ENCODE assay signal across 20 mouse cellular contexts in genomic region chr11:95945838-95946472, GRCm38 (mm10). TPM values are rescaled to one million over a fixed set of nuclear protein-coding genes. Genes with fewer than 3 reads are reported as not detected.
DNase-seq lines count a peak whose midpoint lies in the region; ATAC-seq lines count a peak whose summit lies in the region.
"Had no signal": no experiment of that assay in that cellular context is flagged by ENCODE, and none has a peak within 500 bp of the region (broad histone marks: within the 10 kb centered on the region; RNA-seq: fewer than 3 reads in every experiment).

No protein-coding gene starts in this region.

- WGBS in forebrain, embryonic 14.5 days, result 66% methylated on average over 13 of the region's 13 CpGs
- 62% methylated on average over 13 of the region's 13 CpGs for WGBS in forebrain, embryonic 13.5 days
- 59% methylated on average over 13 of the region's 13 CpGs for WGBS in midbrain, embryonic 11.5 days
- WGBS in midbrain, embryonic 16.5 days, result 52% methylated on average over 13 of the region's 13 CpGs

- H3K4me2 ChIP-seq in forebrain, embryonic 14.5 days (ENCODE audit: low read length), result no peak overlapping the region
- no peak overlapping the region for H3K4me2 ChIP-seq in forebrain, embryonic 13.5 days
- H3K4me2 ChIP-seq in midbrain, embryonic 11.5 days, result no peak overlapping the region
- H3K4me2 ChIP-seq in midbrain, embryonic 16.5 days (ENCODE audit: low read length), result no peak overlapping the region
- H3K4me2 ChIP-seq: embryonic facial prominence, embryonic 13.5 days; forebrain, embryonic 15.5 days had no signal

- peak; percentile 22 for DNase-seq in forebrain, embryonic 14.5 days (ENCODE audit: low spot score)
- DNase-seq in midbrain, embryonic 11.5 days (ENCODE audit: low spot score, missing footprints), result peak; percentile 69
- no peak for DNase-seq in kidney, postnatal 25 days
- DNase-seq: adrenal gland, adult 2 months; adrenal gland, postnatal 10 days; adrenal gland, postnatal 25 days; cerebellum, adult 11-12 months; cerebellum, adult 2 months; cerebellum, adult 9-10 months; cerebellum, postnatal 10 days; cerebellum, postnatal 25 days; forebrain, postnatal 0 days had no signal

- no peaks in the 10 kb centered on the region for H3K4me1 ChIP-seq in forebrain, embryonic 14.5 days (ENCODE audit: control insufficient read depth, insufficient read depth, low read length)
- no peaks in the 10 kb centered on the region for H3K4me1 ChIP-seq in forebrain, embryonic 13.5 days
- H3K4me1 ChIP-seq in midbrain, embryonic 11.5 days (ENCODE audit: control insufficient read depth, insufficient read depth, low read length), result no peaks in the 10 kb centered on the region
- no peaks in the 10 kb centered on the region for H3K4me1 ChIP-seq in midbrain, embryonic 16.5 days (ENCODE audit: control insufficient read depth, insufficient read depth, low read length)
- H3K4me1 ChIP-seq: embryonic facial prominence, embryonic 13.5 days; forebrain, embryonic 15.5 days had no signal

- H3K9ac ChIP-seq in forebrain, embryonic 14.5 days (ENCODE audit: low read length), result no peak overlapping the region
- H3K9ac ChIP-seq in forebrain, embryonic 13.5 days, result no peak overlapping the region
- H3K9ac ChIP-seq in midbrain, embryonic 11.5 days (ENCODE audit: low read length), result no peak overlapping the region
- H3K9ac ChIP-seq in midbrain, embryonic 16.5 days (ENCODE audit: low read depth, low read length), result no peak overlapping the region
- H3K9ac ChIP-seq: embryonic facial prominence, embryonic 13.5 days; forebrain, embryonic 15.5 days; forebrain, postnatal 0 days had no signal

- H3K27me3 ChIP-seq in forebrain, embryonic 14.5 days (replicated peaks; ENCODE audit: control insufficient read depth, insufficient read depth, low read length), result no peaks in the 10 kb centered on the region
- no peaks in the 10 kb centered on the region for H3K27me3 ChIP-seq in forebrain, embryonic 13.5 days
- no peaks in the 10 kb centered on the region for H3K27me3 ChIP-seq in midbrain, embryonic 11.5 days (ENCODE audit: control insufficient read depth, insufficient read depth, low read length)
- no peaks in the 10 kb centered on the region for H3K27me3 ChIP-seq in midbrain, embryonic 16.5 days (ENCODE audit: control insufficient read depth, insufficient read depth, low read depth, low read length)
- H3K27me3 ChIP-seq: embryonic facial prominence, embryonic 13.5 days; forebrain, embryonic 15.5 days had no signal

- H3K9me3 ChIP-seq in forebrain, embryonic 14.5 days (replicated peaks; ENCODE audit: control insufficient read depth, low read length), result no peaks in the 10 kb centered on the region
- H3K9me3 ChIP-seq in forebrain, embryonic 13.5 days (replicated peaks), result no peaks in the 10 kb centered on the region
- no peaks in the 10 kb centered on the region for H3K9me3 ChIP-seq in midbrain, embryonic 11.5 days (ENCODE audit: control insufficient read depth, low read length)
- H3K9me3 ChIP-seq in midbrain, embryonic 16.5 days (replicated peaks; ENCODE audit: control insufficient read depth, low read length, poor library complexity, severe bottlenecking), result no peaks in the 10 kb centered on the region
- H3K9me3 ChIP-seq: embryonic facial prominence, embryonic 13.5 days; forebrain, embryonic 15.5 days had no signal

- H3K27ac ChIP-seq in forebrain, embryonic 14.5 days (ENCODE audit: low read depth, low read length), result no peak overlapping the region
- no peak overlapping the region for H3K27ac ChIP-seq in forebrain, embryonic 13.5 days
- H3K27ac ChIP-seq in midbrain, embryonic 11.5 days (ENCODE audit: low read depth, low read length), result no peak overlapping the region
- H3K27ac ChIP-seq in midbrain, embryonic 16.5 days (ENCODE audit: low read length), result no peak overlapping the region
- H3K27ac ChIP-seq: embryonic facial prominence, embryonic 13.5 days; forebrain, embryonic 15.5 days had no signal

- H3K36me3 ChIP-seq in forebrain, embryonic 14.5 days (ENCODE audit: control insufficient read depth, insufficient read depth, low read length), result no peaks in the 10 kb centered on the region
- H3K36me3 ChIP-seq in forebrain, embryonic 13.5 days (ENCODE audit: poor library complexity, severe bottlenecking), result no peaks in the 10 kb centered on the region
- no peaks in the 10 kb centered on the region for H3K36me3 ChIP-seq in midbrain, embryonic 11.5 days (ENCODE audit: control insufficient read depth, insufficient read depth, low read length)
- no peaks in the 10 kb centered on the region for H3K36me3 ChIP-seq in midbrain, embryonic 16.5 days (ENCODE audit: control insufficient read depth, insufficient read depth, low read length)
- H3K36me3 ChIP-seq: embryonic facial prominence, embryonic 13.5 days; forebrain, embryonic 15.5 days had no signal

- no peak for ATAC-seq in forebrain, embryonic 14.5 days
- ATAC-seq in forebrain, embryonic 13.5 days, result no peak
- no peak for ATAC-seq in midbrain, embryonic 11.5 days (ENCODE audit: low FRiP score)
- ATAC-seq in midbrain, embryonic 16.5 days, result no peak
- ATAC-seq: forebrain, embryonic 15.5 days; forebrain, postnatal 0 days had no signal

- H3K4me3 ChIP-seq in forebrain, embryonic 14.5 days (ENCODE audit: low read depth, low read length), result no peak overlapping the region
- H3K4me3 ChIP-seq in forebrain, embryonic 13.5 days, result no peak overlapping the region
- no peak overlapping the region for H3K4me3 ChIP-seq in midbrain, embryonic 11.5 days (ENCODE audit: low read depth, low read length)
- no peak overlapping the region for H3K4me3 ChIP-seq in midbrain, embryonic 16.5 days (ENCODE audit: low read depth, low read length)
- H3K4me3 ChIP-seq: embryonic facial prominence, embryonic 13.5 days; forebrain, embryonic 15.5 days had no signal

RNA-seq across cellular contexts. Expression of gene B4galnt2, which starts 31.3 kb away (rescaled TPM):
- polyA plus RNA-seq in forebrain, embryonic 14.5 days (2014; fragmentation: Nextera tagmentation; extraction: Ambion mirVana), result not detected in 2 replicates
- polyA plus RNA-seq in forebrain, embryonic 13.5 days (2015; fragmentation: Nextera tagmentation; extraction: Ambion mirVana), result not detected in 2 replicates
- polyA plus RNA-seq in midbrain, embryonic 11.5 days (2014; fragmentation: Nextera tagmentation; extraction: Ambion mirVana), result 0.08 TPM in 1 of 2 replicates, not detected in the other
- polyA plus RNA-seq in midbrain, embryonic 16.5 days (2015; fragmentation: Nextera tagmentation; extraction: Ambion mirVana), result not detected in 2 replicates
- polyA plus RNA-seq: adrenal gland, adult 2 months; C2C12; cerebellum, adult 2 months; cortical plate, adult 2 months; embryonic facial prominence, embryonic 11.5 days; forebrain, embryonic 11.5 days; forebrain, embryonic 15.5 days; forebrain, postnatal 0 days had no signal

RNA-seq across cellular contexts. Expression of gene Igf2bp1, which starts 59.8 kb away (rescaled TPM):
- 14.6 and 15.3 TPM in 2 replicates for polyA plus RNA-seq in forebrain, embryonic 14.5 days (2014; fragmentation: Nextera tagmentation; extraction: Ambion mirVana)
- 53.4 and 58.0 TPM in 2 replicates for polyA plus RNA-seq in forebrain, embryonic 13.5 days (2015; fragmentation: Nextera tagmentation; extraction: Ambion mirVana)
- polyA plus RNA-seq in midbrain, embryonic 11.5 days (2014; fragmentation: Nextera tagmentation; extraction: Ambion mirVana), result 92.9 and 95.1 TPM in 2 replicates
- 6.2 and 9.5 TPM in 2 replicates for polyA plus RNA-seq in midbrain, embryonic 16.5 days (2015; fragmentation: Nextera tagmentation; extraction: Ambion mirVana)
- polyA plus RNA-seq: cerebellum, adult 2 months had no signal

Comparison
In these comparisons a context has a peak if more than half of its experiments do, and no peak if none do; other contexts are left out.
1. DNase-seq: peak in forebrain, embryonic 14.5 days (single experiment) and midbrain, embryonic 11.5 days (single experiment); none in kidney, postnatal 25 days (0 of 2).